Mouse (Mus musculus) left cerebral cortex, postnatal 10 days (tissue): ENCODE measurements around the gene Grb2. TPM values are rescaled to one million over a fixed set of nuclear protein-coding genes. Genes with fewer than 3 reads are reported as not detected.

Source experiments
- DNase-seq, 2 experiments: peaks; one replicate each; pipeline ENCODE4 v3.0.0; 2021 to 2022; ENCODE audit warnings: low spot score in 2 of 2, mixed read lengths in 1 of 2; ENCODE audit errors: extremely low spot score in 1 of 2
- intact Hi-C: fragments of 180-260 bp; cut with DNase I; formaldehyde crosslinking; loops from one replicate; pipeline ENCODE4 v1.15.1; 2025
- total RNA-seq, 2 experiments: library from RNA; stranded (reverse); gene quantifications; 2 replicates each; pipeline ENCODE4 v1.2.3; 2021

Gene Grb2
- total RNA-seq, 2 experiments from 2014 or later: 183 to 193 TPM

DNA sequence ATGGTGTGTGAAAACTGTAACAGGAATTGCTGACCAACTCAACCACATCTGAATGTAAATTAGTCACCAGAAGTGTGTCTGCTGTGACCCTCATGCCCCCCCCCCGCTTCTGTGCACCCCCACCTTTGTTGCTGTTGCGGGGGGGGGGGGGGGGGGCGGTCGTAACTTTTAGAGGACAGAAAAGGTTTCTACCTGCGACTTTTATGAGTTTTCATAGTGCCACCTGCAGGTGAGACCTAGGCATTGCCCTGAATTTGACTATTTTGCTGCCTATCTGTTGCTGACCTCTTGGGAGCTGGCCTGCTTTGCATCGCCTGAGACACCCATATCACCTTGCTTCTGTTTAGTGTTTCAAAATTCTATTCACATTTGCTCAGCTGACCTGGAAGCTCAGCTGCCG, 6.1 kb upstream of the Grb2 start:
- intact Hi-C loops: loop anchor here (2.0 kb wide), 1 partner anchor 68 kb away; no protein-coding TSS in a partner anchor
- no peak for DNase-seq

DNA sequence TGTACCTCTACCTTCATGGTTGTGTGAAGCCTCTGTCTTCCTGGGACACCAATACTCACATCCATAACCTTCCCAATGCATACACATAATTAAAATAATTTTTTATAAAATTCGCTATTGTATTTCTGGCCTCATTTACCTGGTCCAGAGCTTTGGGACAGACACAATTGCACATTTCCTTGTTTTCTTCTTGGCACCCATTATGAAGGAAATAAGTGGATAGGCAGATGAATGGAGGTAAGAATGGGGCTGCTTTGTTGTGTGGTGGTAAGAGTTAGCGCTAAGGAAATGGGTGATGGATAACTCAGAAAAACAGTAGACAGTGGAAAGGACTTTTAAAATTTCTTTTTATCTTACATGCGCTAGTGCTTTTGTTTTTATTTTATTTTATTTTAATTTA, 5.0 kb upstream of the Grb2 start:
- no peak for DNase-seq
- intact Hi-C loops: no loop called here

DNA sequence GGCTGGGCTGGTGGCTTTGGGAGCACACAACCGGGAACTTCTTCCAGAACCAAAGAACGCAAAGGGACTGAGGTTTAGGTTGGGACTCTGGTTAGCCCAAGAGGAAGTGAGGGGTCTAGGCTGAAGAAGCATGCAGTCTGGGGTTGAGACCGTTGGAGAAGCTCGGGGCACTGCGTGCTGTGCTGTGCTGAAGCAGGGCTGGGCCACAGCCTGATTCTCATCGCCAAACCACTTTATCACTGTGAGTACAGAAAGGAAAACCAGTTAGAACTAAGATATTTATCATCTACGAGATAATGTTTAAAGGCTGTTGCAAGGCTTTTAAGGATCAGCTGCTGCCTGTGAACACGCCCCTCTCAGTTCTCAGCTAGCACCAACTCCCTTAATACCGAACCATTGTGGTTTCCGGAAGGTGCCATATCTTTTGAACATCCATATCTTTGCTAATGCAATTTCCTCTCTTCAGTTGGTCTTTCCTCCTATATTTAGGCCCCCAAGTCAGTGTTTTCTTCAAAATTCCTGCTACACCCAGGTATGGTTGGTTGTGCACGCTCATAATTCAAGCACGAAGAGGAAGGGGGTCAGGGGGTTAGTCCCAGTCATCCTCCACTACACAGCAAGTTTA, 4.4 kb upstream of the Grb2 start:
- DNase-seq: no peak
- intact Hi-C loops: no loop called here

DNA sequence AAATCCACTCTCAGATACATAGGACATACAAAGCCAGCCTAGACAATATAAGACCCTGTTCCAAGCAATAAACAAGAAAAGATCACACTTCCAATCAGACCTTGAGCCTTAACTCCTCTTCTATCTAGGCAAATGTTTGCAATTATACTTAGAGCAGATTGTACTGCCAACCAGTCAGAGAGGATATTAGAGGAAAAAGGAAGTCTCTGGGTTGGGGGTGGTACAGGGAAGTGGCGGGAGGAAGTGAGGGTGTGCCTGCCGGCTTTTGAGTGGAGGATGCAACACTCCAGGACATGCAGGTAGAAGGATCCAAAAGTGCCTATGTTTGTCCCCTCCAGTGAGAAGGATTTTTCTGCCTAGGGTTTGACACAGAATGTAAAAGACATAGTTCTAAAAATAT, 3.9 kb upstream of the Grb2 start:
- intact Hi-C loops: no loop called here
- DNase-seq: no peak

DNA sequence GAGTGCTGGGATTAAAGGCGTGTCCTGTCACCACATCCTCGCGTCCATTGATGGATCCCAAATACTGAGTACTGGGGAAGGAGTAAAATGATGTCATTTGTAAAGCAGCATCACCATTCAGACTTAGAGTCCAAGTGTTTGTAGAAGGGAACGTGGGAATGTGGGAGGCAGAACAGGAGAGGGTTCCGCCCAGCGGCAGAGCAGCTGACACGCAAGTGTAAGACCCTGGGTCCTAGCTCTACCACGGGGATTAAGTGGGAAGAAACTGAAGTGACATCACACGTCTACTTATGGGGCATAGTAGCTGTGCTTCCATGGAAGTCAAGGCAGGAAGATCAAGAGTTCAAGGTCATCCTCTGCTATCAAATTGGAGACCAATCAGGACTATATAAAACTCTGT, 2.7 kb upstream of the Grb2 start:
- no peak for DNase-seq
- intact Hi-C loops: no loop called here

DNA sequence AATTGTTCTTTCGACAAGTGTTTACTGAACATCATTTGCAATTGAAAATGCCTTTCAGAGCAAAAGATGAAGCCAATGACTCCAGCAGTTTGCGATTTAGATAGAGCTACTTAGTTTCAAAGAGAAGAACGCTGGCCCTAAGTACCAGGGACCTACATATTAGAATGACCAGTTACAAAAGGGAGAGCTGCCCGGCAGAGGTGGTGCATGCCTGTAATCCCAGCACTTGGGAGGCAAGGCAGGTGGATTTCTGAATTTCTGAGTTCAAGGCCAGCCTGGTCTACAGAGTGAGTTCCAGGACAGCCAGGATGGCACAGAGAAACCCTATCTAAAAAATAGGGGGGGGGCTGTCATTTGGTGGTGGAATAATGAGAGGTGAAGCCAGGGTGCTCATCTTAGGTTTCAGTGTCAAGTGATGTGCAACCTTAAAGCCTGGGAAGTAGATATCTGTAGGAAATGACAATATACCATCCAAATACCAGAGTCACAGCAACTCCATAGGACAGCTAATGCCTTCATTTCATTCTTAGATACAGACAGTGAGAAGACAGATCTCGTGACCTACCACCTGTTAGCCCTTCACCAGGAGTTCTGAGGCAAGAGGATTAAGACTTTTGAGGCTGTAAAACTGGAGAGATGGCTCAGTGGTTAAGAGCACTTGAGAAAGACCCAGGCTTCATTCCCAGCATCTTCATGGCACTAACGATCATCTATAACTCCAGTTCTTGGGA, 1.6 kb upstream of the Grb2 start:
- no peak for DNase-seq
- intact Hi-C loops: no loop called here

DNA sequence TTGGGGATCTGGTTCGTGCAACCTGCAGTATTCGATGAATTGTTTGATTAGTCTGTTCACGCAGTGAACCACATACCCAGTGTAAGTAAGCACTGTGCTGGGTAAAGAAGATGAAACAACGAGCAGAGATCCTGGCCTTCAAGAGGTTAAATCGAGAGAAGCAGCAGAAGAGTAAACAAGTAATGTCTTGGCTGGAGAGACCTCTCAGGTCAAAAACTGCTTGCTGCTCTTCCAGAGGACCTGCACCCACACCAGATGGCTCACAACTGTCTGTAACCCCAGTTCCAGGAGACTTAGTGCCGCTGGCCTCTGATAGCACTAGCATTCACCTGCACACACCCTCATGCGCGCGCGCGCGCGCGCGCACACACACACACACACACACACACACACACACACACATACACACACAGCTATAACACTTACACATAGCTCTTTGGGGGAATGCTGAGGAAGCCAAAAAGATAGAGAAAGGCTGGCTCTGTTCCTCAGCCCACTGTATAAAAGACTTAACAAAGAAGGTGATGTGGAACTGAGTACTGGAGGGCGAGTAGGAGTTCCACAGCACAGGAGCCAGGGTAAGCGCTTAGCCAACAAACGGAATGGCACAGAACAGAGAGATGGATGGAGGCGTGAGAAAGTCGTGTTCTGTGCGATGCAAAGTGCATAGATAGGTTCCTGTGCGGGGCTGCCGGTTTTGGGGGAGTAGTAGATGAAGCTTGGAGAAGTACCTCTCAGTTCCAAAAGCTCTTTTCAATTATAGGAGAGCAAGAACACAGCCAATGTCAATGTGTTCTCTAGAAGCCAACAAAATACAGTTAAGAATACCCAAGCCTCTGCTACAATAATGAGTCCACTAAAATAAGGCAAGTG, 795 bp upstream of the Grb2 start:
- intact Hi-C loops: no loop called here
- peak in 1 of 2 experiments; percentile 41 for DNase-seq

DNA sequence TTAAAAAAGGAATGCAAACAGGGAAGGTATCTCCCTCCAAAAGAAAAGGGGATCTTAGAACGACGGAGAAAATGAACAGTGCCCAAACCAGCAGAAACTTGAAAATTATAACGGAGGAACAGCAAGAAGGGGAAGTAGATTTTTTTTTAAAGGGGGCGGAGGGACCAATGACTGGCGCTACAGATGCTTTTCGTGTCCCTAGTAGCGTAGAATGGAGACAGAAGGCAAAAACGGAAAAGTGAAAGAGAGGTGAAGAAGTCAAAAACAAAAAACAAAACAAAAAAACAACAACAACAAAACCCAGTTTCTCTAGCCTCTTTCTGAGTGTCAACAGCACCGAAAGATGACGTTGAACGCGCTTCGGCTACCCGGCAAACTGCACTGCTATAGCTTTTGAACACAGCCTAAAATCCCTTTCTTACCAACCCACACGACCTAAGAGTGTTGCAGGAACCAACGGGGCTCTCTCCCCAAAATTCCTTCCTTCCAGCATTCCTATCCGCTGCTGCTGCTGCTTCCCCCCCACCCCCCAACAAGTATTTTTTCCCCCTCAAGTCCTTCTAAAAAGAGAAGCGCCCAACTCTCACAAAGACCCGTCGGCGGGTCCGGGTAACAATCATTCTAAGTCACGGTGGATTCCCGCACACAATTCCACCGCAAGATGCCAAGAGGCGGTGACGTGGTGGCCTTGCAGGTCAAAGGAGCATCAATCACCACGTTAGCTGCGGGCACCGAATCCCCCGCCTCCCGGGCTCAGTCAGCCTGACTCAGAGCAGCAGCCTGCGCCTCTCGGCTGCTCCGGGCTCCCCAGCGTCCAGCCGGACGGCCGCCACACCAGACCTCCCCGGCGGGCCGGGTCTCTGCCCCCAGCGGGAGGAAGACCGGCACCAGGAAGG, 836 bp downstream of the Grb2 start:
- DNase-seq: peak in 1 of 2 experiments; percentile 66
- intact Hi-C loops: no loop called here

DNA sequence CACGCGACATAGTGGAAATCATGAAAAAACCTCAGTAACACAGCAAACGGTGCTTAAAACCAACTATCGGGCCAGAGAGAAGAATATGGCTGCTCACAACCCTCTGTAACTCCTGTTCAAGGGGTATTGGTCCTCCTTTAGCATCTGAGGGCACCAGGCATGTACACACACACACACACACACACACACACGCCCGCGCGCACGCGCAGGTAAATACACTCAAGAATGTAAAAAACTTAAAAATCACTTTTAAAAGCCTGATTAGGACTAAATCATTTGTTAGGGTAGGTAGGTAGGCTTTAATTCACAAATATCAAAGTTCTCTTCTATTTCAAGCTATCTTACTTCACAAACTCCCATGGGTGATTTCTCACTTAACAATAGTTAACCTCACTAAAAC, 1.8 kb downstream of the Grb2 start:
- intact Hi-C loops: no loop called here
- no peak for DNase-seq

DNA sequence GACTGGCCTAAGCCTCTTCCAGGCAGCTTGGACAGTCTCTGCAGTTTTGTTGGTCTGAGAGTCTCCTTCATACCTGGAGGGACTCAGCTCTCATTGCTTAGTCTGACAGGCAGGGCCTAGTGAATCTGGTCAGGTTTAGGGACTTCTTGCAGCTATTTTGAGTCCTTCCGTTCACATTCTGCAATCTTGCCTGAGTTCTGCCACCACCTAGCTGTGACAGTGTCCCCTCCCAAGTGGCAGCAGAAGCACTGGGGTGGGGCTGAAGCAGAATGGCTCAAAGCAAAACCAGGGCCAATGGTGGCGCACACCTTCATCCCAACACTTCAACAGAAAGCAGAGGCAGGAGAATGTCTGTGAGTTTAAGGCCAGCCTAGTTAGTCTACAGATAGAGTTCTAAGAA, 2.8 kb downstream of the Grb2 start:
- DNase-seq: no peak
- intact Hi-C loops: no loop called here

DNA sequence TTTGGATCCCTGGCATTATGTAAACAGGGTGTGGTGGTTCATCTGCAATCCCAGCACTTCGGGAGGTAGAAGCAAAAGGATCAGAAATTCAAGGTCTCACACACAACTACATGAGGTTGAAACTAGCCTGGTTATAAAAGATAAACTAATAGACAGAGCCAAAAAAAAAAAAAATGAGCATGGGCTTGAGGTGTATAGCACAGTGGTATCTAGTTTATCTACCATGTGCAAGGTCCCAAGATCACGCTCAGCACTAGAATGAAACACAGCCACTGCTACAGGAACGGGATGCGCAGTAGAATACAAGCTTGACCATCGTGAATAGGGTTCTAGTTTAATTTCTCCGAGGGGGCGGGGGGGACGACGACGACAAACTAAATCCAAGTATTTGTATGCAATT, 3.7 kb downstream of the Grb2 start:
- intact Hi-C loops: no loop called here
- DNase-seq: no peak

DNA sequence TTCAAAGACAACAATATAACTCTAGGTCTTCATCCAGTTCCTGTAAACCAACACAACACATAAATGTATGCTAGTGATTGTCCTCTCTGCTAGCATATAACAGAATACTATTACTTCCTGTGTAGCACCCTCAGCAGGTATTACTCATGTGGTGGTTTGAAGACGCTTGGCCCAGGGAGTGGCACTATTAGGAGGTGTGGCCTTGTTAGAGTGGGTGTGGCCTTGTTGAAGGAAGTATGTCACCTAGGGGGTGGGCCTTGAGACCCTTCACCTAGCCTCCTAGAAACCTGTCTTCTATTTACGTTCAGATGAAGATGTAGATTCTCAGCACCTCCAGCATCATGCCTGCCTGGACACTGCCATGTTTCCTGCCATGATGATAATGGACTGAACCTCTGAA, 4.9 kb downstream of the Grb2 start:
- no peak for DNase-seq
- intact Hi-C loops: no loop called here

DNA sequence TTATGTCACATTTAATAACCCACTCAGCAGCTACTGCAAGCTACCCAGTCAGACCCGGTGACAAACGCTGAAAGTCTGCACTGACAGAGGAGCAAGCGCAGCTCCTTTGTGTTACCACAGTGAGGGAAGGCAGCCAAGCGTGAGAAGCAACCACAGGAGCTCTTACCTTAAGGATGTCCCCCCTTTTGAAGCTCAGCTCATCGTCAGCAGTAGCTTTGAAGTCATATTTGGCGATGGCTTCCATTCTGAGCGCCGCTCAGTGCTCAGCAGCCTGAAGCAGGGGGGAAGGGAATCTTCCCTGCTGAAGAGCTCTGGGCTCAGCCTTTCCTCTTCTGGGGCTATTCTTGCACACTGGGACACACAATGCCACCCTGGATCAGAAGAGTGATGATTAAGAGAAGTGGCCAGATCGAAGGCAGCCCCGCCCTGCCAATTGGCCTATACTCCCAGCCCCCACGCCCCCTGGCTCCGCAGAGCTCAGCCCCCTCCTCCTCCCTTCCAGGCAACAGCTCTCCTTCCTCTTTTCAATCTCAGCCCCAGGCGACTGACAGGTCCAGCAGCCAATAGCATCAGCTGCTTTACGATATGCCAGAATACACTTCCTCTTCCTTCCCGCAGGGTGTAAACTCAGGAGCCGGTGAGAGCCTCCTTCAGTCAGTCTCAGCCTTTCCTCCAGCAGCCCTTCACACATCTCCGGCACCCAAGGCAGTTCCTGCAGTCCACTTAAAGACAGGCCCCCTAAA, 9.2 kb downstream of the Grb2 start:
- intact Hi-C loops: no loop called here
- DNase-seq: peak; percentile 94 to 95

DNA sequence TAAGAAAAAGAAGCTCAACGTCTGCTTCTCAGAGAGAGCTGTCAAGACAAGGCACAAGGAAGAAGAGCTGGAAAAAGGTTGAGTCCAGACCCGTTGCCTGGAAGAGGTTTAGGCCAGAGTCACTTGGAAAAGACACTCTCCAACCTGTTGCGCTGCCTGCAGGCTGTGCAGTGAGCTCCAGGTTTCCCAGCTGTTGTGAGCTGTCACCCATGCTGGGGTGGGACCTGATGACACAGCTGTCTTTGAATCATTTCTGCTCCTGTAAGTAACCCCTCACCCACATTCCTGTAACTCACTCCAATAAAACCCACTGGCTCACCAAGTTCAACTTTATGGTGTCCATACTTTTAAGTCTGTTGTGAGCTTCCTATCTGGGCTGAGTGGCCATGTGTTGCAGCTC, 10.7 kb downstream of the Grb2 start:
- no peak for DNase-seq
- intact Hi-C loops: no loop called here

DNA sequence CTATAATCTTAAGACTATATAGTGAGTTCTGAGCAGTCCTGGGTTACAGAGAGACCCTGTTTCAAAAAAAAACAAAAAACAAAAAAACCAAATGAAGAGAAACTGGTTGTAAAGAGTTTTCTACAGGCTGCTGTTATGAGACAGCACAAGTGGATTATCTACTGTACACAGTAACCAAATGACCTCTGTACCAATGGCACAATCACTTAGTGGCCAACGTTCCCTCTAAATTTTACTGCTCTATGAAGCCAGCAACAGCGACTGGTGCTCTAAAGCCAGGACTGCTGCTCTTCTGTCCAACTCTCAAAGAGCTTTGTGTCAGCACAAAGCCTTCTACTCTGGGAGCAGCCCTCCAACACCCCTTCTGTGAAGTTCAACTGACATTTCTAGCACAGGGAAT, 11.3 kb downstream of the Grb2 start:
- intact Hi-C loops: no loop called here
- no peak for DNase-seq

DNA sequence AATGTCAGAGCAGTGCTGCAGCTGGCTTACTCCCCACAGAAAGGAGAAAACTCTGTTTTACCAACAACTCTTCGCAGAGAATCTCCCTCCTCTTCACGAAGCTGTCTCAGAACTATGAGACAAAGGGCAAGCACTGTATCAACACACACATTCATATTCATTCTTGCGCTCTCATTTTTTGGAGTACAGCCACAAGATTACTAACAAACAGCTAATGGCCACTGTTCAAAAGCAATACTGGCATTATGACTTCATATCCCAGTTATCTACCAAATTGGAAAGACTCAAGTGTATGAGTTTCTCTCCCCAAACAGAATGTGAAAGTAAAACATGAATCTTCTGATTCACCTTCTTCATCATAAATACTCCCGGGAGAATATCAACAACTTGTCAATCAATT, 11.9 kb downstream of the Grb2 start:
- no peak for DNase-seq
- intact Hi-C loops: no loop called here

DNA sequence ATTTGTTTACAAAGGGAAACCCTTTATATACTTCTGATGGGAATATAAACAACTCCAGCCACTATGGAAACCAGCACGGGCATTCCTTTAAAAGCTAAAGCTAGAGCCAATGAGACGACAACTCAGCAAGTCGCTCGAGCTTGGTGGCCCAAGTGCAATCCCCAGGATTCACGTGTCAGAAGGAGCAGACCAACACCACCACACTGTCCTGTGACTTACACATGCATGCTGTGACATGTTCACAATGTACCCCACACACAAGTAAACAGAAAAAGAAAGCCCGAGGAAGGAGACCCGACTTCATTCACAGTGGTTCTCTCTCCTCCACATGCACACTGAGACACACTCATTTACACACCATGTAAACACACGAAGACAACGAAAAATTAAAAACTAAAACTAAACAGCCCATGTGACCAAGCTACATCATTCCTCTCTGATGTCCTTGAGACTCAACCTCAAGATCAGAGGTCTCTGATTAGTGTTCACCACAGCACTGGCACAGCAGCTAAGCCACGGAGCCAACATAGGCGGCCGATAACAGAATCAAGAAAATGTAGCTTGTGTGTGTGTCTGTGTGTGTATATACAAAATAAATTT, 14.3 kb downstream of the Grb2 start:
- no peak for DNase-seq
- intact Hi-C loops: no loop called here

DNA sequence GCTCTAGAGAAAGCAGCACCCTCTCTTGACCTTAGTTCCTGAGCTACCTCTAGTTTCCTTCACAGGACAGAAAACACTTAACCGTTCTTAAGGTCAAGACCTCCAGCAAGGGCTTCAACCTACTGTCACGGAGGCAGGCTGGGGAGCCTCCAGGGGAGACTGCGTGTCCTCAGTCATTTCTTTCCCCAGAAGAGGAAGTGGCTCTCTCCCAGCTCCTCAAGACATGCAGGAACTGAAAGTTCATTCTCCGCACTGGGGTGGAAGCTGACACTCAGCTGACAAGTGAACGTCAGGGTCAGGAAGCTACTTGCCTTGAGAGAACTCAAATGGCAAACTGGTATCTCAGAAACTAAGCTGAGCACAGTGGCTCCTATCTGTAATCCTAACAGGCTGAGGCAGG, 15.6 kb downstream of the Grb2 start:
- intact Hi-C loops: no loop called here
- DNase-seq: peak in 1 of 2 experiments; percentile 36
